Mouse (Mus musculus): Measurements from ENCODE around the gene Qpct.

The Qpct gene

GRCm38 (mm10) chr17:79076974-79077847 is 25.5 kb downstream of the Qpct start:
- no peak for DNase-seq

GRCm38 (mm10) chr17:79077848-79078146 is 26.1 kb downstream of the Qpct start:
- DNase-seq, result peak; percentile 55

GRCm38 (mm10) chr17:79078248-79078647 is 26.5 kb downstream of the Qpct start:
- DNase-seq, result peak; percentile 60

GRCm38 (mm10) chr17:79091710-79092109 is 40.0 kb downstream of the Qpct start:
- DNase-seq, result no peak

- DNase-seq, result peak; percentile 15
Observed at GRCm38 (mm10) chr17:79093286-79093975, 41.7 kb downstream of the Qpct start.

GRCm38 (mm10) chr17:79095624-79096023 is 43.9 kb downstream of the Qpct start:
- no peak for DNase-seq

GRCm38 (mm10) chr17:79099866-79100265 is 48.2 kb downstream of the Qpct start:
- peak; percentile 90 for DNase-seq

GRCm38 (mm10) chr17:79108238-79108637 is 56.5 kb downstream of the Qpct start:
- DNase-seq, result no peak

GRCm38 (mm10) chr17:79109576-79109975 is 57.9 kb downstream of the Qpct start:
- DNase-seq, result peak; percentile 80

- DNase-seq, result peak; percentile 79
Observed at GRCm38 (mm10) chr17:79110936-79111348, 59.2 kb downstream of the Qpct start.

GRCm38 (mm10) chr17:79115248-79115647 is 63.5 kb downstream of the Qpct start:
- peak; percentile 70 for DNase-seq

GRCm38 (mm10) chr17:79119066-79119465 is 67.4 kb downstream of the Qpct start:
- no peak for DNase-seq

- DNase-seq, result no peak
Observed at GRCm38 (mm10) chr17:79120269-79120668, 68.6 kb downstream of the Qpct start.

GRCm38 (mm10) chr17:79133740-79134139 is 82.0 kb downstream of the Qpct start:
- DNase-seq, result no peak

- peak; percentile 87 for DNase-seq
Observed at GRCm38 (mm10) chr17:79135826-79136225, 84.1 kb downstream of the Qpct start.

- DNase-seq, result no peak
Observed at GRCm38 (mm10) chr17:79136401-79136800, 84.7 kb downstream of the Qpct start.

Data from heart, adult 11 months (tissue).